Mouse (Mus musculus) left cerebral cortex, adult 2 months (tissue): ENCODE data around the gene Nqo2. TPM values are rescaled to one million over a fixed set of nuclear protein-coding genes. Genes with fewer than 3 reads are reported as not detected.
A peak's percentile ranks its signal among the peaks of the same experiment; 100 is the strongest.
"Not testable (repeated sequence)": the region's sequence is repeated elsewhere in the genome, so short reads cannot be mapped to it uniquely, and the experiment has no call there.

Source experiments
- DNase-seq, 2 experiments: peaks; one replicate each; pipeline ENCODE4 v3.0.0; 2021 to 2022; ENCODE audit warnings: low spot score in 2 of 2, mixed read lengths in 1 of 2; ENCODE audit errors: extremely low spot score in 1 of 2
- H3K27ac ChIP-seq: fragments of 200-600 bp; 2 replicates; pipeline ENCODE4 v1.8.1; 2022
- H3K4me3 ChIP-seq: fragments of 200-600 bp; 2 replicates; pipeline ENCODE4 v1.8.1; 2022
- CTCF ChIP-seq: fragments of 200-600 bp; IDR thresholded peaks from 2 replicates; pipeline ENCODE4 v1.8.1; 2022; ENCODE audit warnings: antibody characterized with exemption, mild to moderate bottlenecking, moderate library complexity
- intact Hi-C: fragments of 180-260 bp; cut with DNase I; formaldehyde crosslinking; loops from one replicate; pipeline ENCODE4 v1.15.1; 2025
- long read RNA-seq, 2 experiments: library from polyadenylated mRNA; stranded (forward); transcript quantifications; one replicate each; pipeline ENCODE4 v2.0.0; 2021; ENCODE audit warnings: borderline mapping rate in 2 of 2
- total RNA-seq, 2 experiments: library from RNA; stranded (reverse); gene quantifications; 2 replicates each; pipeline ENCODE4 v1.2.3; 2021

Gene Nqo2
- 1 to 10 TPM; 5.0 to 7.6 TPM for total RNA-seq
- long read RNA-seq, experiment 1, transcript Nqo2-202 (7 exons, 3,842 nt), result major isoform, 12 of 13 reads
- long read RNA-seq, experiment 1, partial matches to known transcripts, result 0 of 13 reads
- long read RNA-seq, experiment 1, other reads (novel, unspliced or antisense), result 0 of 13 reads
- long read RNA-seq, experiment 2, transcript Nqo2-202 (7 exons, 3,842 nt), result major isoform, 7 of 9 reads
- long read RNA-seq, experiment 2, partial matches to known transcripts, result 1 of 9 reads
- long read RNA-seq, experiment 2, other reads (novel, unspliced or antisense), result 0 of 9 reads

- peak within 1 kb of the TSS; percentile 87 for H3K27ac ChIP-seq
- peak; percentile 33 to 36 for DNase-seq
- peak; percentile 18 for TF ChIP-seq CTCF
- peak within 1 kb of the TSS; percentile 61 for H3K4me3 ChIP-seq
- intact Hi-C loops, result no loop called here
These were observed at the start of gene Nqo2 for GRCm38 (mm10) chr13:33964206-33965046. Gene Nqo2 (plus strand): TSS chr13:33964687.

DNA sequence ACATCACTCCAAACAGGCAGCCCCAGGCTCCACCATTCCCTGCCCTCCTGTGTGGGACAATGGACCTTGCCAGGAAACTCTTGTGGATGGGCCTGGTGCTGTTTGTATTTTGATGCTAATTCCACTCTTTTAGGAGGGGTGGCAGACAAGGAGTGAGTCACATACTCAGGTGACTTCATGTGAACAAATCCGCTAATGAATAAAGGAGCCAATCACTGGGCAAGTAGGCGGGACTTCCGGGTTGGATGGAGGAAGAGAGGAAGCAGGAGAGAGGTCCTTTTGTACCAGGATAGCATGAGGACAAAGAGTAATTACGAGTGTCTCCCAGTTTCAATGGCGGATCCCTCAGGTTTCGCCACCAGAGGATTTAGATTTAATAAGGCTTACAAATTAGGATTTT is 43.4 kb upstream of the Nqo2 start:
- no peak for TF ChIP-seq CTCF
- no peak for DNase-seq
- Histone ChIP-seq H3K27ac (no peak overlapping the region), H3K4me3 (no peak overlapping the region)
- intact Hi-C loops, result no loop called here

GRCm38 (mm10) chr13:33921699-33922098 is 42.8 kb upstream of the Nqo2 start:
- intact Hi-C loops, result no loop called here
- TF ChIP-seq CTCF, result no peak
- Histone ChIP-seq H3K4me3 (no peak overlapping the region), H3K27ac (no peak overlapping the region)
- DNase-seq, result no peak

GRCm38 (mm10) chr13:33930281-33930680 is 34.2 kb upstream of the Nqo2 start:
- intact Hi-C loops, result no loop called here

GRCm38 (mm10) chr13:33930912-33931311 is 33.6 kb upstream of the Nqo2 start:
- no peak for TF ChIP-seq CTCF
- Histone ChIP-seq H3K4me3 (no peak overlapping the region), H3K27ac (no peak overlapping the region)
- intact Hi-C loops, result no loop called here
- no peak for DNase-seq

More at GRCm38 (mm10) chr13:33930281-33930680, 34.2 kb upstream of the Nqo2 start:
- H3K4me3 ChIP-seq, result no peak overlapping the region
- no peak for DNase-seq
- TF ChIP-seq CTCF, result no peak
- H3K27ac ChIP-seq, result no peak overlapping the region

- TF ChIP-seq CTCF, result no peak
- intact Hi-C loops, result no loop called here
- Histone ChIP-seq H3K4me3 (peak overlapping the region; percentile 89), H3K27ac (no peak overlapping the region)
- DNase-seq, result no peak
These were observed 29.7 kb upstream of the Nqo2 start for GRCm38 (mm10) chr13:33934743-33935142.

GRCm38 (mm10) chr13:33935465-33936181 is 28.9 kb upstream of the Nqo2 start:
- DNase-seq, result peak; percentile 53 to 60
- TF ChIP-seq CTCF, result no peak
- peak overlapping the region; percentile 89 for H3K4me3 ChIP-seq
- intact Hi-C loops, result no loop called here
- peak overlapping the region; percentile 89 for H3K27ac ChIP-seq

DNA sequence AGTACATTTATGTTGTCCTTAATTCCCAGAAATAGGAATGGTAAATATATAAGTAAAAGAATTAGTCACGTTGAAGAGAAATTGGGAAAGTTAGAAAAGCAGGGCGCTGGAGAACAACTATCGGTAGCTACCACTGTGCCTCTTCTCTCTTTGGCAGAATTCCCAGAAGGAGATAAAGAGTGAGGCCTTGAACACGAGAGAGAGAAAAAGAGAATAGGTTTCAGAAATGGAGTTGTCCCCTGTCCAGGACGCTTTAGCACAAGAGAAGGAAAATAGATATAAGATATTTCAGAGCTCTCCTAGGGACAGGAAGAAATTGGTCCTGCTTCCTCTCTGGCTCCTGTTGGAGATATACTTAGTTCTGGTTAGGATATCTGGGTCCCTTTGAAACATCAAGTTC is 27.3 kb upstream of the Nqo2 start:
- TF ChIP-seq CTCF, result no peak
- intact Hi-C loops, result no loop called here
- no peak for DNase-seq
- no peak overlapping the region for H3K27ac ChIP-seq
- H3K4me3 ChIP-seq, result no peak overlapping the region

GRCm38 (mm10) chr13:33937587-33937986 is 26.9 kb upstream of the Nqo2 start:
- intact Hi-C loops, H3K27ac ChIP-seq, DNase-seq, H3K4me3 ChIP-seq: not testable (repeated sequence)

GRCm38 (mm10) chr13:33941288-33941808 is 23.1 kb upstream of the Nqo2 start:
- intact Hi-C loops, result no loop called here
- no peak for TF ChIP-seq CTCF

DNA sequence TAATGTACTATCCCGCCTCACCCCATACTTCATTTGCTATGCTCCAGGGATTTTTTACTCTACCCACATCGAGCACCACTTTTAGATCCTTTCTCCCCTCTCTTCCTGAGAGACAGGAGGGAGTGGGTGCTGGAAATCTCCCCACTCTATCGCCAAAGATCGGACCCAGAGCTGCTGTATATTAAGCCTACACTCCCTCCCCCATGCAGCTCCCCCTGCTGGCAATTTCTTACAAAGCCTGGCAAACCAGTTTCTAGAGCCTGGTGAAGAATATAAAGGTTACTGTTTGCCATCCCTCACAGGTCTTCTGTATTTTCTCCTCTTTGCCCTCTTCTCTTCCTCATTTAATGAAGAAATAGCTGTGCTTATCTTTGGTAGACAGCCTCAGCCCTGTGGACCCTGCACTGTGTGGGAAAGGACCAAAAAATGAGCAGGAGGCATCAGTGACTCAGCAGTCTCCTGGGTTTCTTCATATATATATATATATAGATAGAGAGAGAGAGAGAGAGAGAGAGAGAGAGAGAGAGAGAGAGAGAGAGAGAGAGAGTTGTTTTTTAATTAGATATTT is 22.2 kb upstream of the Nqo2 start:
- Histone ChIP-seq H3K27ac (peak overlapping the region; percentile 36; the same call in 1 of the 2 replicates), H3K4me3 (no peak overlapping the region)
- DNase-seq, result peak in 1 of 2 experiments; percentile 15
- intact Hi-C loops, result no loop called here
- TF ChIP-seq CTCF, result peak; percentile 64

More at GRCm38 (mm10) chr13:33941288-33941808, 23.1 kb upstream of the Nqo2 start:
- no peak for DNase-seq
- Histone ChIP-seq H3K4me3 (no peak overlapping the region), H3K27ac (peak overlapping the region; percentile 36; the same call in 1 of the 2 replicates)
